Mouse (Mus musculus) G1E (cell line): ENCODE results near the gene Eme2. TPM values are rescaled to one million over a fixed set of nuclear protein-coding genes. Genes with fewer than 3 reads are reported as not detected.

Source experiments
- ATAC-seq: 2 replicates; pipeline ENCODE4 v1.8.0; 2016; ENCODE audit warnings: mild to moderate bottlenecking; ENCODE audit not compliant: insufficient number of reproducible peaks, poor library complexity, low FRiP score, severe bottlenecking; ENCODE audit errors: extremely low read depth
- DNase-seq: peaks from one replicate; pipeline ENCODE4 v3.0.0; 2012; ENCODE audit warnings: low spot score
- H3K27me3 ChIP-seq: 2 replicates; pipeline ENCODE4 v1.6.1; 2012; ENCODE audit warnings: mild to moderate bottlenecking, low read length, inconsistent platforms; ENCODE audit not compliant: insufficient read depth
- H3K36me3 ChIP-seq: replicated peaks from 2 replicates; pipeline ENCODE3; 2012; ENCODE audit warnings: mild to moderate bottlenecking, inconsistent platforms
- H3K4me1 ChIP-seq: 2 replicates; pipeline ENCODE4 v1.6.1; 2012; ENCODE audit warnings: low read depth, low read length, inconsistent platforms, mixed read lengths; ENCODE audit not compliant: insufficient read depth
- H3K4me3 ChIP-seq: 2 replicates; pipeline ENCODE4 v1.5.1; 2012; ENCODE audit warnings: low read depth, mild to moderate bottlenecking, inconsistent platforms, low read length, moderate library complexity, mixed read lengths
- H3K9me3 ChIP-seq: replicated peaks from 2 replicates; pipeline ENCODE4 v1.6.1; 2012; ENCODE audit warnings: inconsistent platforms
- CTCF ChIP-seq: IDR thresholded peaks from 2 replicates; pipeline ENCODE4 v1.5.1; 2012; ENCODE audit warnings: low read depth, low read length, inconsistent platforms, mixed read lengths
- GATA1 ChIP-seq: IDR thresholded peaks from 2 replicates; pipeline ENCODE4 v1.6.1; 2012; ENCODE audit warnings: borderline replicate concordance, low read length, inconsistent platforms, mixed read lengths
- GATA2 ChIP-seq: IDR thresholded peaks from 2 replicates; pipeline ENCODE4 v1.6.1; 2012; ENCODE audit warnings: low read depth, low read length, inconsistent platforms, borderline replicate concordance
- POLR2AphosphoS5 ChIP-seq: IDR thresholded peaks from 2 replicates; pipeline ENCODE4 v1.6.1; 2012; ENCODE audit warnings: low read depth, low read length, inconsistent platforms; ENCODE audit not compliant: insufficient replicate concordance
- TAL1 ChIP-seq: conservative IDR thresholded peaks from 2 replicates; pipeline ENCODE4 v1.6.1; 2012; ENCODE audit warnings: low read depth, low read length, inconsistent platforms, mixed read lengths
- polyA plus RNA-seq: library from polyadenylated mRNA; stranded (reverse); fragments of >175 nt; gene quantifications from 2 replicates; pipeline ENCODE4 v1.2.3, GENCODE M21; 2012
- total RNA-seq, 2 experiments: library from RNA; stranded (forward) in 1 of 2; stranded (reverse) in 1 of 2; fragments of 200-1000 nt in 1 of 2; fragments of >200 nt in 1 of 2; fragmentation: Nextera tagmentation in 1 of 2; gene quantifications; 2 replicates each; pipeline ENCODE4 v1.2.3; 2014 to 2017

Gene Eme2
- total and polyA plus RNA-seq, 3 experiments: 6.5 to 19.4 (median 9.4) TPM

GRCm38 (mm10) chr17:24867914-24868313 lies 27.0 kb downstream of the Eme2 start:
- ATAC-seq: no peak
- Histone ChIP-seq H3K9me3 (no peaks in the 10 kb centered on the region), H3K4me3 (no peak overlapping the region), H3K36me3 (peaks cover 49% of the 10 kb centered on the region), H3K27me3 (peaks cover 7% of the 10 kb centered on the region; the same call in 1 of the 2 replicates), H3K4me1 (no peaks in the 10 kb centered on the region)
- DNase-seq: no peak
- no peak for TF ChIP-seq POLR2AphosphoS5
- TF ChIP-seq GATA2: no peak
- TF ChIP-seq CTCF: no peak
- no peak for TF ChIP-seq TAL1
- no peak for TF ChIP-seq GATA1

GRCm38 (mm10) chr17:24865776-24866175 lies 29.1 kb downstream of the Eme2 start, which contains the start of gene Igfals:
TSS of gene Igfals (plus strand) at chr17:24865997.
- Histone ChIP-seq H3K4me3 (no peak within 1 kb of the TSS), H3K9me3 (no peaks in the 10 kb centered on the region), H3K27me3 (peaks cover 3% of the 10 kb centered on the region; the same call in 1 of the 2 replicates), H3K36me3 (peaks cover 70% of the 10 kb centered on the region), H3K4me1 (no peaks in the 10 kb centered on the region)
- ATAC-seq (no peak), DNase-seq (no peak)
- no peak for TF ChIP-seq CTCF
- no peak for TF ChIP-seq POLR2AphosphoS5
- no peak for TF ChIP-seq TAL1

GRCm38 (mm10) chr17:24861785-24862184 lies 33.1 kb downstream of the Eme2 start:
- no peak for TF ChIP-seq TAL1
- TF ChIP-seq CTCF: no peak
- TF ChIP-seq POLR2AphosphoS5: no peak
- no peak for TF ChIP-seq GATA2
- no peak for TF ChIP-seq GATA1
- Histone ChIP-seq H3K36me3 (peaks cover 94% of the 10 kb centered on the region), H3K4me3 (no peak overlapping the region), H3K27me3 (no peaks in the 10 kb centered on the region), H3K9me3 (no peaks in the 10 kb centered on the region), H3K4me1 (peaks cover 29% of the 10 kb centered on the region)
- DNase-seq (no peak), ATAC-seq (no peak)

DNA sequence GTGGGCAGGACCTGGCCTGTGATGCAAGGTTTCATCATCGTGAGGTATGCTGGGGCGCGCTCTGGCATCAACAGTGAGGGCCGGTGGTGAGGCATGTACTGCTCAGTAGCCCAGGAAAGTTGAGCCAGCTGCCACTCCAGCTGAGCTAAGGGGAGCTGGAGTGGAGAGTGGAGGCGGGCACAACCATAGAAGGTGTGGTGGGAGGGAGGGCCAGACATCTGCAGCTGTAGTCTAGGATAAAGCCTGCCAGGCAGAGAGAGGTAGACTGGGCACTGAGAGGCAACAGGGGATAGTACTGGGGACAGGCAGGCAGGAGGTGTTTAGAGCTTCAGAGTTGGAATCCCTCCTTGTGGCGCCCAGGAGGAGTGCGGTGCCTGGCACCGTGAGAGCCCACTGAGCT lies 34.8 kb downstream of the Eme2 start:
- no peaks in the 10 kb centered on the region for H3K9me3 ChIP-seq
- DNase-seq: no peak
- ATAC-seq: no peak
- peaks cover 29% of the 10 kb centered on the region for H3K4me1 ChIP-seq
- TF ChIP-seq GATA2: no peak
- TF ChIP-seq TAL1: no peak
- no peak for TF ChIP-seq POLR2AphosphoS5
- no peak for TF ChIP-seq GATA1
- no peak for TF ChIP-seq CTCF
- H3K36me3 ChIP-seq: peaks cover 95% of the 10 kb centered on the region
- H3K27me3 ChIP-seq: no peaks in the 10 kb centered on the region
- 0 out of 2 replicates have a peak overlapping the region, but pooled peaks have one; percentile 18 for H3K4me3 ChIP-seq

- Histone ChIP-seq H3K36me3 (peaks cover 93% of the 10 kb centered on the region), H3K9me3 (no peaks in the 10 kb centered on the region), H3K27me3 (no peaks in the 10 kb centered on the region), H3K4me3 (no peak overlapping the region), H3K4me1 (peaks cover 29% of the 10 kb centered on the region)
- peak; percentile 71 for DNase-seq
- ATAC-seq: peak; percentile 60
- no peak for TF ChIP-seq GATA1
- TF ChIP-seq TAL1: peak; percentile 62
Observed at GRCm38 (mm10) chr17:24858967-24859366, 35.9 kb downstream of the Eme2 start.

DNA sequence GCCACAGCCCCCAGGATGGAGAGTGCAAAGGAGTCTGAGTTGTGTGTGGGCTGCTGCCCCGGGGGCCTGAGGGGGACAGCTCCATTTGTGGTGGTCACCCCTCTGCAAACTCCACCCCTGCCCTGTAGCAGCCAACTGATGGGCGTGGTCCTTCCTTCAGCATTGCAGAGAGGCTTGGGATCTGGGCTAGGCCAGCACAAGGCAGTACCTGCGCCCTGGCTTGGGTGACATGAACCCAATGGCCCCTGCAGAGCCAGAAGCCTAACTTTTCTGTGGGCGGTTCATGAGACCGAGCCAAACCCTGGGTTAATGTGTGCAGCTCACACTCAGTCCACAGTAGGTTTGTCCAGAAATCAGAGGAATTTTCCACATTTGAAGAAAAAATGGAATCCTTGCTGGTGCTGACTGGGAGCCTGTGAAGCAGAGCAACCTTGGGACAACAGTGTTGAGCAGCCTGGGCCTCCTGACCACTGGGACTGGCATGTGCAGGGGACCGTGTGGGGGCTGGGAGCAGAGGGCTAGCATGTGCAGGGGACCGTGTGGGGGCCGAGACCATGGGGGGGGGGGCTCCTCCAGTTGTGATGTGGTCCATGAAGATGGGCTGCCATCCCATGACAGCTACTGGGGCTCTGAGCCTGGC lies 36.9 kb downstream of the Eme2 start:
- peaks cover 92% of the 10 kb centered on the region for H3K36me3 ChIP-seq
- no peaks in the 10 kb centered on the region for H3K9me3 ChIP-seq
- H3K27me3 ChIP-seq: no peaks in the 10 kb centered on the region
- no peak for DNase-seq
- no peak for ATAC-seq
- TF ChIP-seq GATA1 (no peak), CTCF (no peak), POLR2AphosphoS5 (no peak), TAL1 (no peak), GATA2 (no peak)
- H3K4me1 ChIP-seq: peaks cover 29% of the 10 kb centered on the region
- no peak overlapping the region; the same call in 1 of the 2 replicates for H3K4me3 ChIP-seq

GRCm38 (mm10) chr17:24856589-24856988 lies 38.3 kb downstream of the Eme2 start:
- peaks cover 86% of the 10 kb centered on the region for H3K36me3 ChIP-seq
- TF ChIP-seq CTCF (no peak), GATA1 (no peak)
- H3K9me3 ChIP-seq: no peaks in the 10 kb centered on the region
- ATAC-seq: no peak
- no peak overlapping the region for H3K4me3 ChIP-seq
- no peaks in the 10 kb centered on the region for H3K27me3 ChIP-seq
- H3K4me1 ChIP-seq: peaks cover 33% of the 10 kb centered on the region
- DNase-seq: no peak
